Mouse (Mus musculus) heart, embryonic 14.5 days (tissue): ENCODE measurements at regions not wholly inside any gene's neighbourhood (a gene's known extent, or its start where the extent isn't known, plus 50 kb on each side); places are given as distances from the start of the nearest gene placed in this dataset.

Experiments
- ATAC-seq: fragments of 200-750 bp; cut with Nextera tagmentation; 2 replicates; pipeline ENCODE4 v1.8.0; 2017; ENCODE audit warnings: low read depth, moderate TSS enrichment; ENCODE audit not compliant: insufficient number of reproducible peaks, insufficient read depth, low FRiP score
- H3K27ac ChIP-seq, 2 experiments: fragments of 200-500 bp in 1 of 2; fragments of 300-500 bp in 1 of 2; sonication (generic) in 1 of 2; replicated peaks in 1 of 2; 2 replicates each; pipeline ENCODE4 v1.5.1; 2012 to 2014; ENCODE audit warnings: low read depth in 2 of 2, low read length in 2 of 2, control low read depth in 1 of 2, mild to moderate bottlenecking in 1 of 2, mixed read lengths in 1 of 2; ENCODE audit not compliant: control insufficient read depth in 1 of 2, insufficient read depth in 1 of 2
- H3K27me3 ChIP-seq: fragments of 300-500 bp; sonication (generic); 2 replicates; pipeline ENCODE4 v1.6.1; 2014; ENCODE audit warnings: mild to moderate bottlenecking, low read length, control low read depth; ENCODE audit not compliant: control insufficient read depth, insufficient read depth
- H3K36me3 ChIP-seq: fragments of 300-500 bp; sonication (generic); 2 replicates; pipeline ENCODE4 v1.6.1; 2014; ENCODE audit warnings: mild to moderate bottlenecking, control low read depth, low read length, mixed read lengths; ENCODE audit not compliant: control insufficient read depth, insufficient read depth
- H3K4me1 ChIP-seq, 2 experiments: fragments of 200-500 bp in 1 of 2; fragments of 300-500 bp in 1 of 2; sonication (generic) in 1 of 2; 2 replicates each; pipeline ENCODE4 v1.6.1; 2012 to 2014; ENCODE audit warnings: low read length in 2 of 2, control low read depth in 1 of 2, mixed read lengths in 1 of 2; ENCODE audit not compliant: control insufficient read depth in 2 of 2, insufficient read depth in 2 of 2
- H3K4me2 ChIP-seq: fragments of 300-500 bp; sonication (generic); 2 replicates; pipeline ENCODE4 v1.6.1; 2014; ENCODE audit warnings: mild to moderate bottlenecking, low read length
- H3K4me3 ChIP-seq, 2 experiments: fragments of 200-500 bp in 1 of 2; fragments of 300-500 bp in 1 of 2; sonication (generic) in 1 of 2; 2 replicates each; pipeline ENCODE4 v1.5.1; 2012 to 2014; ENCODE audit warnings: low read length in 2 of 2, mild to moderate bottlenecking in 2 of 2, control low read depth in 1 of 2, low read depth in 1 of 2, moderate library complexity in 1 of 2; ENCODE audit not compliant: control insufficient read depth in 1 of 2, insufficient read depth in 1 of 2
- H3K9ac ChIP-seq: fragments of 300-500 bp; sonication (generic); 2 replicates; pipeline ENCODE4 v1.6.1; 2014; ENCODE audit warnings: mild to moderate bottlenecking, low read length
- H3K9me3 ChIP-seq: fragments of 300-500 bp; sonication (generic); 2 replicates; pipeline ENCODE4 v1.6.1; 2016; ENCODE audit warnings: low read length, control low read depth; ENCODE audit not compliant: control insufficient read depth
- WGBS: fragments of 180-500 bp; shearing (Covaris S2); extraction: QIAGEN DNeasy Blood & Tissue Kit; methylation state at CpG from one replicate; pipeline ENCODE4 v1.1.7; 2014; 5-methylcytosine and 5-hydroxymethylcytosine counted together

- Histone ChIP-seq H3K36me3 (no peaks in the 10 kb centered on the region), H3K27me3 (no peaks in the 10 kb centered on the region), H3K4me2 (no peak overlapping the region), H3K4me1 (peaks cover 2 to 12% of the 10 kb centered on the region in 2 experiments), H3K9me3 (no peaks in the 10 kb centered on the region), H3K4me3 (no peak overlapping the region), H3K27ac (no peak overlapping the region), H3K9ac (no peak overlapping the region)
- WGBS: 94% methylated on average over 7 of the region's 7 CpGs
- ATAC-seq: no peak
Measured at GRCm38 (mm10) chr14:54159816-54160215, 94.1 kb downstream of the Dad1 start.

GRCm38 (mm10) chr14:54158214-54158965, 95.5 kb downstream of the Dad1 start:
- Histone ChIP-seq H3K27me3 (no peaks in the 10 kb centered on the region), H3K9ac (no peak overlapping the region), H3K4me1 (peaks cover 0 to 3% of the 10 kb centered on the region in 2 experiments; a peak in 3 of 4 replicates), H3K4me2 (no peak overlapping the region), H3K27ac (no peak overlapping the region), H3K9me3 (no peaks in the 10 kb centered on the region), H3K4me3 (no peak overlapping the region), H3K36me3 (no peaks in the 10 kb centered on the region)
- 60% methylated on average over 9 of the region's 9 CpGs for whole genome bisulfite sequencing
- 0 out of 2 replicates have a peak, but pooled peaks have one; percentile 35 for ATAC-seq

GRCm38 (mm10) chr14:54156536-54156935, 97.4 kb downstream of the Dad1 start:
- Histone ChIP-seq H3K9me3 (no peaks in the 10 kb centered on the region), H3K36me3 (no peaks in the 10 kb centered on the region), H3K27me3 (no peaks in the 10 kb centered on the region), H3K9ac (no peak overlapping the region), H3K4me2 (no peak overlapping the region), H3K27ac (no peak overlapping the region), H3K4me3 (no peak overlapping the region), H3K4me1 (peaks cover 0 to 3% of the 10 kb centered on the region in 2 experiments; a peak in 2 of 4 replicates)
- ATAC-seq: no peak
- 92% methylated on average over 6 of the region's 6 CpGs for WGBS

- Histone ChIP-seq H3K4me2 (no peak overlapping the region), H3K9ac (no peak overlapping the region), H3K27ac (no peak overlapping the region), H3K4me1 (no peaks in the 10 kb centered on the region), H3K27me3 (no peaks in the 10 kb centered on the region), H3K9me3 (no peaks in the 10 kb centered on the region), H3K4me3 (no peak overlapping the region), H3K36me3 (no peaks in the 10 kb centered on the region)
- WGBS: 33% methylated on average over 6 of the region's 6 CpGs
- ATAC-seq: peak; percentile 47; the same call in 1 of the 2 replicates
Measured at GRCm38 (mm10) chr14:54152485-54153235, 101.2 kb downstream of the Dad1 start.

- Histone ChIP-seq H3K27ac (no peak overlapping the region), H3K4me3 (no peak overlapping the region), H3K9me3 (no peaks in the 10 kb centered on the region), H3K27me3 (no peaks in the 10 kb centered on the region), H3K36me3 (no peaks in the 10 kb centered on the region), H3K4me2 (no peak overlapping the region), H3K9ac (no peak overlapping the region), H3K4me1 (no peaks in the 10 kb centered on the region)
- ATAC-seq: no peak
- WGBS: 86% methylated on average over 2 of the region's 2 CpGs
Measured at GRCm38 (mm10) chr14:54151921-54152320, 102.0 kb downstream of the Dad1 start.

GRCm38 (mm10) chr14:54151272-54151671, 102.6 kb downstream of the Dad1 start:
- Histone ChIP-seq H3K27me3 (no peaks in the 10 kb centered on the region), H3K36me3 (no peaks in the 10 kb centered on the region)
- 75% methylated on average over 3 of the region's 3 CpGs for WGBS

GRCm38 (mm10) chr14:54150221-54150620, 103.7 kb downstream of the Dad1 start:
- ATAC-seq: no peak

More at GRCm38 (mm10) chr14:54151272-54151671, 102.6 kb downstream of the Dad1 start:
- no peak overlapping the region for H3K4me2 ChIP-seq
- H3K4me1 ChIP-seq: peaks cover under 1 to 5% of the 10 kb centered on the region in 2 experiments; a peak in 2 of 4 replicates
- H3K9me3 ChIP-seq: no peaks in the 10 kb centered on the region
- H3K9ac ChIP-seq: no peak overlapping the region
- H3K4me3 ChIP-seq: no peak overlapping the region
- ATAC-seq: no peak
- H3K27ac ChIP-seq: no peak overlapping the region

More at GRCm38 (mm10) chr14:54150221-54150620, 103.7 kb downstream of the Dad1 start:
- H3K4me2 ChIP-seq: no peak overlapping the region
- H3K36me3 ChIP-seq: no peaks in the 10 kb centered on the region
- no peaks in the 10 kb centered on the region for H3K27me3 ChIP-seq
- no peaks in the 10 kb centered on the region for H3K9me3 ChIP-seq
- no peak overlapping the region for H3K27ac ChIP-seq
- H3K4me3 ChIP-seq: no peak overlapping the region
- no peak overlapping the region for H3K9ac ChIP-seq
- WGBS: 81% methylated on average over 5 of the region's 5 CpGs
- peaks cover 4 to 8% of the 10 kb centered on the region in 2 experiments; a peak in 2 of 4 replicates for H3K4me1 ChIP-seq
